Mouse (Mus musculus) kidney, adult 9 months (tissue): Measurements from ENCODE around the gene Sdr39u1.

Experiments used
- DNase-seq: peaks from one replicate; pipeline ENCODE4 v3.0.0; 2022

Gene Sdr39u1

DNA sequence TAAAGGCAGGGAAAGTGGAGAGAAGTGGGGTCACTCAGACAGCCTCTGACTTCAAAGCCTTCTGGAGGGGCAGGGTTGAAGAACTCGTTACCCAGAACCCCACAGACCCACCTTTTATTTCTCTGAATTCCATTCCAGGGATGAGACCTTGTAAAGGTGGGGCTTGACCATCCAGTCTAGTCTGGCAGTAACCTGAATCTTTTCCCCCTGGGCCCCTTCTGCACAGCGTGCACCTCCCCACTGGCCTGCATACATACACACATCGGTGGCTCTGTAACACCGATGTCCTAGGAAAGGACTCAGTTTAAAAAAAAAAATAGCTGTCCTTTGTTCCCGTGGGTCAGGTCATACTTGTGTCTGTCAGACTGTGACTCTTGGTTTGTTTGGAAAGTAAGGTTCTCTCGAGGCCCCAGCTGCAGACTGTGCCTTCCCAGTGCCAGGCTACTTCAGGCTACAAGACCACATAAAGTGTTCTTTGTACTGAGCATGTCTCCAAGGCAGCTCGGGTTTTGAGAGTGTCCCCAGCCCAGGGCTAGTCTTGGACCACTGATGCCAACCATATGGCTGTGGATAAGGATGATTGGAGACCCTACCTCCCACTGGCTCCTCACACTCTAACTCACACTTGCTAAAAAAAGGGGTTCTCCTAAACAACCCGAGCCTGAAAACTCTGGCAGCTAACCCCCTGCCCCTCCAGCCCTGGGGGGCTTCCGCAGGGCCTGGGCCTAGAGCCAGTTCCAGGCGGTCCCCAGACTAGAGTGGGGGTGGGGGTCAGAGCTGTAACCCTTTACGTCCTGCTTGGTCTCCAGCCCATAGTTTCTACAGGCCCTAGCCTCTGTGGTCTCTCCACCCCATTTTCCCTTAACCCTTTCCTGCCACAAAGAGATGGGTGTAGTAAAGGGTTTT, 47.2 kb downstream of the Sdr39u1 start:
- DNase-seq, result no peak

DNA sequence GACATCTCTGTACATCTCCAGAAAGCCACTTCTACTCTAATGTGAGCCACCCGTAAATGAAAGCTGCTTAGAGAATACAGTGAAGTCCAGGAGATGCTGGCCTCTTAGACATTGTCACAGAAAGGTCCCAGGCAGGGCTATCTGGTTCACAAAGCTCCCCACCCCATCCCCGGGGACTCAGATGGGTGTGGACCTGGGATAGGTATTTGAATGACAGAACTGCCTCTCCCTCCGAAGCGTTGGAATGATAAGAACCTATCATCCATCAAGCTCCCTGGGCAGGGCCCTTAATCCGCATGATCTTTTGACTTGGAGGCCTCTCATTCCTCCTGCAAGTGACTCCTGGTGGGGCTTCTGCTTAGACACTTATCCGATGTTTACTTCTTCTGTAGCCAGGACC, 49.2 kb downstream of the Sdr39u1 start:
- DNase-seq, result no peak
